Mouse (Mus musculus) WW6 (cell line): ENCODE measurements around the gene C1qtnf1.

ENCODE experiments used
- DNase-seq: peaks from one replicate; pipeline ENCODE4 v3.0.0-alpha.2; 2013; ENCODE audit warnings: low read depth, low spot score

Gene C1qtnf1

GRCm38 (mm10) chr11:118434093-118434492 is 6.1 kb downstream of the C1qtnf1 start:
- no peak for DNase-seq

- DNase-seq, result no peak
Measured at GRCm38 (mm10) chr11:118436471-118436935, 8.5 kb downstream of the C1qtnf1 start.

DNA sequence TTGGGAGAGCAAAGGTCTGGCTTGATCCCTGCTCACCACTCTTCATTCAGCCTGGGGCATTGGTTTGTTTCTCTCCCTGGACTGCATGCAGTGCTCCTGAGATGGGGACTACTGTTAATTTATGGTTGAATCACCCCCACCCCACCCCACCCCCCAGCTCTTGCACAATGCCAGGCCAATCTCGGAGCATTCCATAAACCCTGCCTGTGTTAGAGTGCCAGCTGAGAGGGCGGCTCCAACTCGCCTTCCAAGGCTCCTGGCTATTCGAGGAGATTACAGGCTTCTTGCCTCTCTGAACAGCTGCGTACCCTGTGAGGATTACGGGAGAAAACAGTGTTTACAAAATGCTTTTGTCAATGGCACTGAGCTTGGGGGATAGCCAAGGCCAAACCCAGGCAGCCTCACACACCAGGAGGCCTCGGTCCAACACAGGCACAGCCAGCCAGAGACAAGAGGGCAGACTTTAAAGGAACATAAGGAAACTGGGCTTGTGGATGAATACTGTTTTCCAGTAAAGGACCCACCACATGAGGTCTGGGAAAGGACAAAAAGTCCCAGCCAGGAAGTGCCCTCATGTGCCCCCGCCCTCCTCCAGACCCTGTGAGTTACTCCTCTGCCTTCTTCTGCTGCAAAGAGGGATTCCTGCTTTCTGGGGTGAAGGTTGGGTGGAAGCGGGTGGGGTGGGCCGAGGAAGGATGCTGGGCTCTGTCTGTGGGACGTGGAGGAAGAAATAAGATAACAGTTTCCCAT is 10.8 kb downstream of the C1qtnf1 start:
- no peak for DNase-seq

DNA sequence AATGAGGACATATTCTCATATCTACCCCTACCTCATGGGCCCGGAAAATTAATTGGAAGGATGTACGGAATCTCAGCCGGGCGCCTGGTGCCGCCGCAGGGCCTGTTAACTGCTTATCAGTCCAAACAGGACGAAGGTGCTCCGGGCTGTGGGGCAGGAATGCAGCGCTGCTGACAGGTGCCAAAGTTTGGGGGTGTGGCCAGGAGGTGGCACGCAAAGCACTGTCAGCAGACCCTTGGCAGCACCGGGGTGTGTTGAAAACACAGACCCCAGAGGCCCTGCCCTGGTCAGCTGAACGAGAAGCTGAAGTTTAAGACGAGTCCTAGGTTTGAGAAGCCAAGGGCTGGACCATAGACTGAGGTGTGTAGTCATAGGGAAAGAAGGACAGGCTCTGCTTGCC is 14.7 kb downstream of the C1qtnf1 start:
- DNase-seq, result no peak

DNA sequence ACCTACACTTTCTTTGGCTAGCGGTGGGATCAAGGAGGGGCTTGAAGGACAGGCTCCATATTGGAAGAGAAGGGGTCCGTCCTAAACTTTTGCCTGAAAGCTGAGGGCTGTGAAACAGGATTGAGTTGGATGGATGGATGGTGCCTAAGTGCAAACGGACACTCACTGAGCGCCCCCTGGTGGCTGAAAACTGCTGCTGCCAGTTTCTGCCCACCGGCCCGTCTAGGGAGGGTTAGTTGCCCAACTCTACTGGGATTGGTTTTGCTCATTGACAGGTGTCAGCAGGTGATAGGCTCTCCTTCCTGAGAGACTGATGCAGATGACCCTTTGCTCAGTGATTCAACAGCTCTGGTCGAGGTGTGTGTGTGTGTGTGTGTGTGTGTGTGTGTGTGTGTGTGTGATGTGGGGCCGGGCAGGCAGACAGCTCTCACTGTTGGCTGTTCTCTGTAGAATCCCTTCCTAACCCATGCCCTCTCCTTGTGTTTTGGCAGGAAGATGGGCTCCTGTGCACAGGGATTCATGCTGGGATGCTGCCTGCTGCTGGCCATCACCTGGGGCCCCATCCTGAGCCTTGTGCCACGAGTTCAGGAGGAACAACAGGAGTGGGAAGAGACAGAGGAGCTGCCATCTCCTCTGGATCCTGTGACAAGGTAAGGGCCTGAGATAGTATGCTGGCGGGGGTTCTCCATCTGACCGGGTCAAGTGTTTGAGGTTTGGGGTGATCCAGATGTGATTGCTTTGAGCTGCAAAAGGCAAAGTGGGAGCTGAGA is 15.4 kb downstream of the C1qtnf1 start:
- DNase-seq, result peak; percentile 70

- DNase-seq, result peak; percentile 61
Measured at GRCm38 (mm10) chr11:118445843-118446242, 17.8 kb downstream of the C1qtnf1 start.

DNA sequence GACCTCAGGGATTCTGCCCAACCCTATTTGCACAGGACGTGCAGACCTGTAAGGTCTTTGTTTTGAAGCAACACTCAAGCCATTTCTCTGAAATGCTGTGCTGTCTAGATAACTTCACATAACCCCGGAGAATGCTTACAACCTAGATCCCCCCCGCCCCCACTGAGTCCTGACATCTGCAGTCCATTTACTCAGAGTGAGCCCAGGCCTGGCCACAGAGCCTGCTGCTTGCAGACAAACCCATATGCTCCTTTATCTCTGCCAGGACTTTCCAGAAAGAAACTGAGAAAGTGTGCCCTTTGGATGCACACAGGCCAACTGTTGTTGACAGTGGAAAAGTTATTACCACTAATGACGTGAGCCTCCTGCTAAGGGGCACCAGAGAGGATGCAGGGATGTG is 19.3 kb downstream of the C1qtnf1 start:
- DNase-seq, result no peak

GRCm38 (mm10) chr11:118448385-118448784 is 20.4 kb downstream of the C1qtnf1 start:
- no peak for DNase-seq

GRCm38 (mm10) chr11:118451211-118451610 is 23.2 kb downstream of the C1qtnf1 start:
- DNase-seq, result no peak

DNA sequence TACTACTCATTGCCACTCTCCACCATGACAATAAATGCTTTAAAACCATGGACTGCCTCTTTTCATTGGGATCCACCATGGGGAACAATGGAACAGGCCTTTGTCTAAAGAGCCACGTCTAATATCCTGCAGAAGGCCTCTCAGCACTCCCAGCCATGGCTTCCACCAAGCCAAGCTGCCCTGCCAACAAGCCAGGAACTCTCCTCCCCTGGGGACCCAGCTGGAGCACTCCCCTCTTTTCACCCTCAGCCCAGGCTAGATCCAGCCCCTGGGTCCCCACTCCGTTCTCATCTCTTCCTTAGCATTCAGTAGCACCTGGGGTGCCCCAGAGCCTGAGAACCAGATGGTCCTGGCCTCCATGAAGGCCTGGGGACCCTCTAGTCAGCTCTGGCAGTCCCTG is 25.0 kb downstream of the C1qtnf1 start:
- DNase-seq, result no peak

- DNase-seq, result no peak
Measured at GRCm38 (mm10) chr11:118453886-118454671, 26.1 kb downstream of the C1qtnf1 start.

GRCm38 (mm10) chr11:118455788-118456187 is 27.8 kb downstream of the C1qtnf1 start:
- no peak for DNase-seq

DNA sequence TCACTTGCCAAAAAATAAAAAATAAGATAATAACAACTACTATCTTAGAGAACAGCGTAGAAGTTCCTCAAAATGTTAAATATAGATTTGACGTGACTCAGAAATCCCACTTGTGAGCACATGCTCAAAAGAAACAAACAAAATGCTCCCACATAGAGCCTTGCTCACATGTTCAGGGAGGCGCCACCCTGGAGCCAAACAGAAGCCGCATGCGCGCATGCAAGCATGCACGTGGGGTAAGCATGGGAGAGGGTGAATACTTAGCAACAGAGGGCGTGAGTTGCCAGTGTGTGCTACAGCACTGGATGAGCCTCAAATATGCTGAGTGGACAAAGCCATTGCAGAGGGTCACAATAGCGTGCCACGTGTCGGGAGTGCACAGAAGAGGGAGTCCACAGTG is 28.9 kb downstream of the C1qtnf1 start:
- DNase-seq, result no peak

DNA sequence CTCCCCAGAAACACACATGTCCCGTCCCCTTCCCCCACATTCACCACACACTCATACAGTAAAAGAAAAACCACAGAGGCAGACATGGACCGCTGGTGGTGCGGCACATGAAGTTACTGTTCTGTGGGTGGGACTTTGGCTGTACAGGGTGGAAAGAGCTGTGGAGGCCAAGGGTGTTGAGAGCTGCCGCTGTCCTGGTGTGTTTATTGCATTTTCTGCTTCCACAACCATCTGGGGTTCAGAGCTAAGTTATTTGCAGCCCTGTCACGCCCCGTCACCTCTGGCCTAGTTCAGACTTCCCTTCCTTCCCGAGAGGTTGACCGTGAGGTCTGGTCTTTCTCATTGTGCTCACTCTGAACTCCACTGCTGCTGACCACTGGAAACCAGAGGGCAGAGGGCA is 31.0 kb downstream of the C1qtnf1 start:
- DNase-seq, result no peak

DNA sequence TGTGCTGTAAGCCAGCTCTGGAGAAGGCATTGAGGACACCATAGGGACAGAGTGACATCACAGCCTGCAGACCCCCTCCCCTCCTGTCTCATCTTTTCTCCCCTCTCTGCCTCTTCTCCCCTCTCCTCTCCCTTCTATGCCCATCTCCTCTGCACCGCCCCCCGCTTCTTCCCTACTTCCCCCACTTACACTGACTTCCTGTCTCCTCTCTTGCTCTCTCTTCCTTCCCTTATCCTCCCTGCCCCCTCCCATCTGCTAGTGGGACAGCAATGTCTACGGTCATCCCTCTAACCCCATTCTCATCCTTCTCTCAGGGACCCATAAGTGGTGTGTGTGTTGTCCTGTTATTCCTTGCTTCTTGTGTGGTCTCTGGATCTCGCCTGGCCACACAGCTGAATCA is 31.5 kb downstream of the C1qtnf1 start:
- no peak for DNase-seq

DNA sequence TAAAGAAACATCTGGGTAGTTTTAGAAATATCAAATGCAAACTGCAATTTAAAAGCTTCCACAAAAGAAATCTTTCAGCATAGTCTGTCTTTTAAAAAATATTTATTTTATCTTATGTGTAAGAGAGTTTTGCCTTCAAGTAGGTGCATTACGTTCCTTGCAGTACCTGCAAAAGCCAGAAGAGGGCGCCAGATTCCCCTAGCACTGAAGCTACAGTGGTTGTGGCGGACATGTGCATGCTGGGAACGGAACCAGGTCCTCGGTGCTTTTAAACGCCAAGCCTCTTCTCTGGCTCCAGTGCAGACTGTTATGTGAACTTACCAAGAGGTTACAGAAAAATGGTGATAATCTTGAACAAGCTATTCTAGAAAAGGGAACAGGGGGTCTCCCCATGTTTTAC is 32.3 kb downstream of the C1qtnf1 start:
- DNase-seq, result peak; percentile 59

GRCm38 (mm10) chr11:118467441-118468035 is 39.5 kb downstream of the C1qtnf1 start:
- DNase-seq, result no peak

- DNase-seq, result no peak
Measured at GRCm38 (mm10) chr11:118469509-118470160, 41.6 kb downstream of the C1qtnf1 start.

DNA sequence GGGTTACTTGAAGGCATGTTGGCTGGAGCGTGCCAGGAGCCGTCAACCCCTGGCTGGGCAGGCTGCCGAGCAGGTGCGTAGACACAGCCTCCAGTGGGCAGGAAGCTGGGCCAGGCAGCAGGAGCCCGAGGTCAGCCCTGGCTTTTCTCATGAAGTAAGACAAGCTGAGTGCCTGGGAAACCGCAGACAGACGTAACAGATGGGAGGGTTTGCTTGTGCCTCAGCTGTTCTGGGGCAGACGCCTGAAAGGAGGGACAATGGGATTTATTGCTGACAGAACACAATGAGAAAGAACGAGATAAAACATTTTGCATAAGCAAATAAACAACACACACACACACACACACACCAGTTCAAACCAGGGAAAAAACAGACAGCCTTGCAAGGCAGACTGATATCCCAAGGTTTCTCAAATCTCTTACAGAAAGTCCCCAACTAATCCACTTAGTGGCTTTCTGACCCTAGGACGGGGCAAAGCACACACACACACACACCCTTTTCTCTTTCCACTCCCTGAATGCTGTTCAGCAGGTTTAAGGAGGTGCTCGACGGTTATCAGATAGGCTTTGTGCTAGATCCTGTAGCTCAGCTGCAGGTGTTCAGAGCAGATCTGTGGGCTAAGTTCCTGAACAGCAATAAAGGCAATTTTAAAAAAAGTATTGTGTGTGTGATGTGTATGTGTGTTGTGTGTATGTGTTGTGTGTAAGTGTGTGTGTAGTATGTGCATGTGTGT is 42.4 kb downstream of the C1qtnf1 start:
- DNase-seq, result no peak

DNA sequence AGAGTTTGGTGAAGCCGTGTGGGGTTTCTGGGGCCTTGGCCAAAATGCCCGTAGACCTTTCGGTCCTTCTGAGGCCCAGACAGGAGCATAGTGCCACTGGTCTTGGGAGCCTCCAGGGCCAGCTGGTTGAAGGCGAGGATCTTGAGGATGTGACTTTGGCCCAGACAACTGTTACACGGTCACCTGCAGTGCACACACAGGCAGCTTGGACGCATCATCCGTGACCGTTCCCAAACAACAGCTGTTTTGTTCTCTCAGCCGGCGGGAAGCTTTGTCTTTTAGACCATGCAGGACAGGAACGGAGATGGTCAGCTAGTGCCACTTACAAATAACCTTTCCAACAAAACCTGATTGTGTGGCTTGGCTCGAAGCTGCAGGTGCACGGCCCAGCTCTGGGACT is 43.7 kb downstream of the C1qtnf1 start:
- no peak for DNase-seq

GRCm38 (mm10) chr11:118473161-118473560 is 45.2 kb downstream of the C1qtnf1 start:
- DNase-seq, result no peak
